Mouse (Mus musculus) midbrain, postnatal 0 days (tissue): ENCODE measurements at regions not wholly inside any gene's neighbourhood (a gene's known extent, or its start where the extent isn't known, plus 50 kb on each side); places are given as distances from the start of the nearest gene placed in this dataset.
"Not testable (repeated sequence)": the region's sequence is repeated elsewhere in the genome, so short reads cannot be mapped to it uniquely, and the experiment has no call there.

ENCODE experiments used
- ATAC-seq: fragments of 200-750 bp; cut with Nextera tagmentation; 2 replicates; pipeline ENCODE4 v1.8.0; 2017; ENCODE audit warnings: moderate number of reproducible peaks, mild to moderate bottlenecking, moderate TSS enrichment, moderate library complexity; ENCODE audit not compliant: low FRiP score
- DNase-seq: peaks from one replicate; pipeline ENCODE4 v3.0.0-alpha.2; 2015; ENCODE audit warnings: low spot score
- H3K27ac ChIP-seq: fragments of 300-500 bp; sonication (generic); 2 replicates; pipeline ENCODE4 v1.5.1; 2014; ENCODE audit warnings: low read depth, mild to moderate bottlenecking, low read length, mixed read lengths
- H3K27me3 ChIP-seq: fragments of 300-500 bp; sonication (generic); 2 replicates; pipeline ENCODE4 v1.6.1; 2014; ENCODE audit warnings: low read length, control low read depth, mixed read lengths; ENCODE audit not compliant: insufficient read depth
- H3K36me3 ChIP-seq: fragments of 300-500 bp; sonication (generic); 2 replicates; pipeline ENCODE4 v1.6.1; 2014; ENCODE audit warnings: low read length, control low read depth, mixed read lengths; ENCODE audit not compliant: insufficient read depth
- H3K4me1 ChIP-seq: fragments of 300-500 bp; sonication (generic); 2 replicates; pipeline ENCODE4 v1.6.1; 2014; ENCODE audit warnings: mild to moderate bottlenecking, control low read depth, antibody characterized with exemption, low read length, mixed read lengths; ENCODE audit not compliant: insufficient read depth
- H3K4me2 ChIP-seq: fragments of 300-500 bp; sonication (generic); 2 replicates; pipeline ENCODE4 v1.6.1; 2014; ENCODE audit warnings: low read depth, mild to moderate bottlenecking, low read length, mixed read lengths; ENCODE audit not compliant: poor library complexity, severe bottlenecking
- H3K4me3 ChIP-seq: fragments of 300-500 bp; sonication (generic); 2 replicates; pipeline ENCODE4 v1.5.1; 2014; ENCODE audit warnings: low read depth, mild to moderate bottlenecking, low read length, moderate library complexity
- H3K9ac ChIP-seq: fragments of 300-500 bp; sonication (generic); replicated peaks from 2 replicates; pipeline ENCODE4 v1.6.1; 2014; ENCODE audit warnings: mild to moderate bottlenecking, low read length, moderate library complexity, mixed read lengths; ENCODE audit not compliant: poor library complexity, severe bottlenecking
- H3K9me3 ChIP-seq: fragments of 300-500 bp; sonication (generic); 2 replicates; pipeline ENCODE4 v1.6.1; 2016; ENCODE audit warnings: low read length, control low read depth
- CTCF ChIP-seq: IDR thresholded peaks from 2 replicates; pipeline ENCODE4 v1.5.1; 2016; ENCODE audit warnings: antibody characterized with exemption, mild to moderate bottlenecking
- WGBS: fragments of 180-500 bp; shearing (Covaris S2); extraction: QIAGEN DNeasy Blood & Tissue Kit; methylation state at CpG from one replicate; pipeline ENCODE4 v1.1.7; 2014; 5-methylcytosine and 5-hydroxymethylcytosine counted together

- H3K27ac ChIP-seq = no peak overlapping the region
- H3K4me3 ChIP-seq = no peak overlapping the region
- H3K9me3 ChIP-seq = no peaks in the 10 kb centered on the region
- H3K36me3 ChIP-seq = no peaks in the 10 kb centered on the region
- no peaks in the 10 kb centered on the region for H3K4me1 ChIP-seq
- H3K27me3 ChIP-seq = no peaks in the 10 kb centered on the region
- DNase-seq (no peak), ATAC-seq (no peak)
- 83% methylated on average over 3 of the region's 3 CpGs for WGBS
- no peak overlapping the region for H3K9ac ChIP-seq
- no peak for TF ChIP-seq CTCF
- no peak overlapping the region for H3K4me2 ChIP-seq
Observed at GRCm38 (mm10) chr6:84305093-84305492, 288.6 kb downstream of the Cyp26b1 start.

GRCm38 (mm10) chr6:84302916-84303315 is 290.8 kb downstream of the Cyp26b1 start:
- not testable (repeated sequence) for H3K9me3 ChIP-seq, H3K4me1 ChIP-seq, H3K27me3 ChIP-seq, H3K36me3 ChIP-seq, DNase-seq, H3K4me2 ChIP-seq, H3K27ac ChIP-seq, H3K9ac ChIP-seq, H3K4me3 ChIP-seq, ATAC-seq
- WGBS = 87% methylated on average over 3 of the region's 3 CpGs

GRCm38 (mm10) chr6:84299936-84300335 is 291.5 kb downstream of the Dysf start:
- Histone ChIP-seq H3K27ac (no peak overlapping the region), H3K4me1 (no peaks in the 10 kb centered on the region), H3K36me3 (no peaks in the 10 kb centered on the region), H3K9ac (no peak overlapping the region), H3K9me3 (no peaks in the 10 kb centered on the region), H3K4me2 (no peak overlapping the region), H3K27me3 (no peaks in the 10 kb centered on the region), H3K4me3 (no peak overlapping the region)
- WGBS = 77% methylated on average over 2 of the region's 2 CpGs
- ATAC-seq (no peak), DNase-seq (no peak)
- no peak for TF ChIP-seq CTCF

GRCm38 (mm10) chr6:84299146-84299545 is 290.8 kb downstream of the Dysf start:
- DNase-seq (no peak), ATAC-seq (no peak)
- Histone ChIP-seq H3K4me3 (no peak overlapping the region), H3K27me3 (no peaks in the 10 kb centered on the region), H3K9me3 (no peaks in the 10 kb centered on the region), H3K36me3 (no peaks in the 10 kb centered on the region), H3K27ac (no peak overlapping the region), H3K9ac (no peak overlapping the region), H3K4me1 (no peaks in the 10 kb centered on the region), H3K4me2 (no peak overlapping the region)
- TF ChIP-seq CTCF = no peak

GRCm38 (mm10) chr6:84273907-84274306 is 265.5 kb downstream of the Dysf start:
- H3K36me3 ChIP-seq, ATAC-seq: not testable (repeated sequence)

GRCm38 (mm10) chr6:84272520-84273311 is 264.3 kb downstream of the Dysf start:
- Histone ChIP-seq H3K9ac (no peak overlapping the region), H3K9me3 (no peaks in the 10 kb centered on the region), H3K4me3 (no peak overlapping the region), H3K36me3 (no peaks in the 10 kb centered on the region), H3K4me1 (no peaks in the 10 kb centered on the region), H3K27me3 (no peaks in the 10 kb centered on the region), H3K27ac (no peak overlapping the region), H3K4me2 (no peak overlapping the region)
- TF ChIP-seq CTCF = peak; percentile 52
- ATAC-seq (peak; percentile 58; the same call in 1 of the 2 replicates), DNase-seq (peak; percentile 70)
- 61% methylated on average over 6 of the region's 6 CpGs for WGBS

More at GRCm38 (mm10) chr6:84273907-84274306, 265.5 kb downstream of the Dysf start:
- not testable (repeated sequence) for H3K9me3 ChIP-seq, H3K27ac ChIP-seq, H3K4me3 ChIP-seq, H3K4me2 ChIP-seq, DNase-seq, H3K9ac ChIP-seq, H3K27me3 ChIP-seq, H3K4me1 ChIP-seq
